Mouse (Mus musculus): ENCODE results near the gene Gm13023.
"Not testable (repeated sequence)": the region's sequence is repeated elsewhere in the genome, so short reads cannot be mapped to it uniquely, and the experiment has no call there.

Gm13023 gene

DNA sequence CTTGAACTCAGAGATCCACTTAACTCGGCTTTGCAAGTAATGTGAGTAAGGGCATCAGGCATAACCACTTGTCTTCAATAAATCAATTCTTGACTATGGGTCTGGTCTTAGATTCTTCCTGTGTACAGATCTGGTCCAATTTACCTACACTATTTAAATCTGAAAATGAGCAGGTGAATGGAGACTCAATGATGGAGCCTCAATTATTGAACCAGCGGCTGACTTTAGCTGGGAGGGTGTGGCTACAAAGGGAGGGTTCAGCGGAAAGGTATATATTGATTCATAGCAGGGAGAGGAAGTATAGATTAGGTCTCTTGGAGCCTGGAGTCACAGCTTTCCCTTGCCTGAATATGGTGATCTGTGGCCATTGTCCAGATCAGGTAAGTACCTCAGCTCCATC is at the start of gene Gm13023:
Gm13023 (plus strand) TSS at position 301 of the 400 bp plus-strand sequence.
- not testable (repeated sequence) for DNase-seq (ENCODE audit: low spot score)

DNA sequence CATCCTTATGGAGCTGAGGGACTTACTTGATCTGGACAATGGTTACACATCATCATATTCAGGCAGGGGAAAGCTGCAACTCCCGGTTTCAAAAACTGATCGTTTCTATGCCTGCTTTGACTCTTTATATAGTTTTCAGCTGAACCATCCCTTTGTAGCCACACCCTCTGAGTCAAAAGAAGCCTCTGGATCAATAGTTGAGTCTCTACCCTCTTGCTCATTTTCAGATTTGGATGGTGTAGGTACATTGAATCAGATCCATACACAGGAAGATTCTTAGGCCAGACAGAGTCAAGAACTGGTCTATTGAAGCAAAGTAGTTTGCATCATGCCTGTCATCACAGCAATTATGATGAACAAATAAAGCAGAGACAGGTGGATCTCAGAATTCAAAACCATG is 26.8 kb downstream of the Gm13023 start, which contains the start of gene Gm13084:
Gm13084 (minus strand) TSS at position 101 of the 400 bp plus-strand sequence.
- DNase-seq (ENCODE audit: low spot score): no peak
